Mouse (Mus musculus) ES-Bruce4 (cell line): ENCODE results near the gene Tgfbr3l. TPM values are rescaled to one million over a fixed set of nuclear protein-coding genes. Genes with fewer than 3 reads are reported as not detected.
A peak's percentile ranks its signal among the peaks of the same experiment; 100 is the strongest.

Experiments used
- H3K27ac ChIP-seq: 2 replicates; pipeline ENCODE4 v1.5.1; 2012; ENCODE audit warnings: low read length, inconsistent platforms; ENCODE audit not compliant: insufficient read depth
- H3K27me3 ChIP-seq: 2 replicates; pipeline ENCODE4 v1.6.1; 2012; ENCODE audit warnings: mild to moderate bottlenecking, low read length, inconsistent platforms; ENCODE audit not compliant: control insufficient read depth, poor library complexity, insufficient read depth, severe bottlenecking
- H3K36me3 ChIP-seq: 2 replicates; pipeline ENCODE4 v1.6.1; 2012; ENCODE audit warnings: inconsistent platforms, mild to moderate bottlenecking, low read length, moderate library complexity; ENCODE audit not compliant: control insufficient read depth, poor library complexity, insufficient read depth, severe bottlenecking
- H3K4me1 ChIP-seq: one replicate; pipeline ENCODE4 v1.8.1; 2011; ENCODE audit warnings: low read length; ENCODE audit not compliant: control insufficient read depth, insufficient read depth
- H3K4me3 ChIP-seq: 2 replicates; pipeline ENCODE4 v1.5.1; 2011; ENCODE audit warnings: low read depth, mild to moderate bottlenecking, low read length
- H3K9ac ChIP-seq: 2 replicates; pipeline ENCODE4 v1.6.1; 2012; ENCODE audit warnings: low read depth, mild to moderate bottlenecking, inconsistent platforms; ENCODE audit not compliant: poor library complexity, severe bottlenecking
- H3K9me3 ChIP-seq: replicated peaks from 2 replicates; pipeline ENCODE4 v1.6.1; 2012; ENCODE audit warnings: mild to moderate bottlenecking, low read length, inconsistent platforms; ENCODE audit not compliant: control insufficient read depth, poor library complexity, insufficient read depth, severe bottlenecking
- CTCF ChIP-seq: IDR thresholded peaks from one replicate; pipeline ENCODE4 v1.8.1; 2011; ENCODE audit warnings: low read depth, low read length
- EP300 ChIP-seq: IDR thresholded peaks from 2 replicates; pipeline ENCODE4 v1.6.1; 2011; ENCODE audit warnings: low read depth, low read length; ENCODE audit not compliant: insufficient read depth
- POLR2A ChIP-seq: IDR thresholded peaks from one replicate; pipeline ENCODE4 v1.8.1; 2011; ENCODE audit warnings: low read length; ENCODE audit not compliant: insufficient read depth
- polyA plus RNA-seq: library from polyadenylated mRNA; stranded (reverse); fragments of >200 nt; gene quantifications from 2 replicates; pipeline ENCODE4 v1.2.4, GENCODE M21; 2011; ENCODE audit warnings: low read depth; ENCODE audit not compliant: missing spikeins, insufficient read depth, insufficient read length

Tgfbr3l gene
- polyA plus RNA-seq, 1 experiment: 4.2 TPM

- Histone ChIP-seq H3K4me1 (peaks cover 1% of the 10 kb centered on the region), H3K27me3 (no peaks in the 10 kb centered on the region), H3K9me3 (no peaks in the 10 kb centered on the region), H3K9ac (peak overlapping the region; percentile 51), H3K4me3 (peak overlapping the region; percentile 70), H3K27ac (peak overlapping the region; percentile 34; the same call in 1 of the 2 replicates), H3K36me3 (peaks cover 42% of the 10 kb centered on the region)
- TF ChIP-seq EP300: 0 out of 2 replicates have a peak, but pooled peaks have one; percentile 50
- no peak for TF ChIP-seq POLR2A
- TF ChIP-seq CTCF: peak; percentile 98
Measured at GRCm38 (mm10) chr8:4258233-4258632, 10.2 kb downstream of the Tgfbr3l start.

- no peaks in the 10 kb centered on the region for H3K27me3 ChIP-seq
- TF ChIP-seq POLR2A: no peak
- no peak for TF ChIP-seq EP300
- TF ChIP-seq CTCF: no peak
- peaks cover 1% of the 10 kb centered on the region for H3K4me1 ChIP-seq
- H3K4me3 ChIP-seq: peak overlapping the region; percentile 70
- H3K27ac ChIP-seq: peak overlapping the region; percentile 34; the same call in 1 of the 2 replicates
- peak overlapping the region; percentile 51 for H3K9ac ChIP-seq
- peaks cover 44% of the 10 kb centered on the region for H3K36me3 ChIP-seq
- H3K9me3 ChIP-seq: no peaks in the 10 kb centered on the region
Measured at GRCm38 (mm10) chr8:4258678-4259077, 10.7 kb downstream of the Tgfbr3l start.

GRCm38 (mm10) chr8:4259125-4259804, 11.3 kb downstream of the Tgfbr3l start, which contains the start of gene Ctxn1:
Gene Ctxn1, minus strand, starts transcription at chr8:4259274.
- H3K4me3 ChIP-seq: peak within 1 kb of the TSS; percentile 70
- peaks cover 1% of the 10 kb centered on the region for H3K4me1 ChIP-seq
- peak within 1 kb of the TSS; percentile 79 for H3K27ac ChIP-seq
- peaks cover 50% of the 10 kb centered on the region for H3K36me3 ChIP-seq
- peak within 1 kb of the TSS; percentile 51 for H3K9ac ChIP-seq
- no peaks in the 10 kb centered on the region for H3K27me3 ChIP-seq
- TF ChIP-seq EP300 (no peak), CTCF (no peak), POLR2A (no peak)
- H3K9me3 ChIP-seq: no peaks in the 10 kb centered on the region

- no peaks in the 10 kb centered on the region for H3K27me3 ChIP-seq
- H3K27ac ChIP-seq: peak overlapping the region; percentile 79
- no peak overlapping the region for H3K4me3 ChIP-seq
- TF ChIP-seq EP300: no peak
- H3K36me3 ChIP-seq: peaks cover 48% of the 10 kb centered on the region
- no peaks in the 10 kb centered on the region for H3K9me3 ChIP-seq
- H3K4me1 ChIP-seq: peaks cover 1% of the 10 kb centered on the region
- peak overlapping the region; percentile 51; the same call in 1 of the 2 replicates for H3K9ac ChIP-seq
Measured at GRCm38 (mm10) chr8:4259805-4260170, 11.8 kb downstream of the Tgfbr3l start.

GRCm38 (mm10) chr8:4263105-4263791, 15.2 kb downstream of the Tgfbr3l start:
- Histone ChIP-seq H3K4me1 (no peaks in the 10 kb centered on the region), H3K9ac (no peak overlapping the region), H3K4me3 (no peak overlapping the region), H3K9me3 (no peaks in the 10 kb centered on the region), H3K27me3 (no peaks in the 10 kb centered on the region), H3K36me3 (peaks cover 75% of the 10 kb centered on the region), H3K27ac (no peak overlapping the region)
- TF ChIP-seq CTCF (no peak), EP300 (no peak), POLR2A (no peak)
